Mouse (Mus musculus) bone marrow macrophage, adult 2 months (primary cell): ENCODE results near the gene Uba5.

Source experiments
- CTCF ChIP-seq: IDR thresholded peaks from 2 replicates; pipeline ENCODE4 v1.5.1; 2012; ENCODE audit warnings: low read depth, mild to moderate bottlenecking, low read length, moderate library complexity
- POLR2A ChIP-seq: IDR thresholded peaks from 2 replicates; pipeline ENCODE4 v1.6.1; 2012; ENCODE audit warnings: mild to moderate bottlenecking, low read depth, low read length, borderline replicate concordance

DNA sequence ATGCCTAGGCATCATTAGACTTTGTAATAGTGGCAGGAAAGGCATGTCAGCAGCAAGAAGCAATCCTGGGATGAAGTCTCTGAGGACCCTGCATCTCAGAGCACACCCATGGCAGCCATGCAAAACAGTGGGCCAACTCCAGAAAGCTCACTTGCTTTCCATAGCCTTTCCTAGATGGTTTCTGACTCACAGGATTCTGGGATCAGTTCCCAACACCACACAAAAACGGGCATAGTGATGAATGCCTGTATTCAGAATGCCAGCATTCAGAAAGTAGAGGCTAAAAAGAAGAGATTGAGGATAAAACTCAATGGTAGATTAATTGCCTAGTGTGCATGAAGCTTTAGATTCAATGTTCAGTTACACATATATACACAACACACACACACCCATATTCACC lies 48.4 kb downstream of the Uba5 start:
- TF ChIP-seq CTCF (no peak), POLR2A (no peak)
